Comparison of ENCODE assay signal across 12 mouse cellular contexts in genomic region chr8:75215046-75215445, GRCm38 (mm10). TPM values are rescaled to one million over a fixed set of nuclear protein-coding genes. Genes with fewer than 3 reads are reported as not detected.
DNase-seq lines count a peak whose midpoint lies in the region; ATAC-seq and TF ChIP-seq lines count a peak whose summit lies in the region.
"Had no signal": no experiment of that assay in that cellular context is flagged by ENCODE, and none has a peak within 500 bp of the region (broad histone marks: within the 10 kb centered on the region; RNA-seq: fewer than 3 reads in every experiment).

No protein-coding gene starts in this region.

- intact Hi-C loops in heart, adult 2 months (cut with DNase I) = loop anchor here (2.0 kb wide), 1 partner anchor 138 kb away; no protein-coding TSS in a partner anchor

- no peak for ATAC-seq in midbrain, postnatal 0 days (ENCODE audit: low FRiP score)
- ATAC-seq in midbrain, embryonic 14.5 days (ENCODE audit: low FRiP score, low TSS enrichment) = no peak
- ATAC-seq in neural tube, embryonic 15.5 days (ENCODE audit: low FRiP score) = no peak
- no peak for ATAC-seq in granulocyte monocyte progenitor cell, adult 5-6 weeks (replicated peaks; ENCODE audit: poor library complexity, severe bottlenecking)
- ATAC-seq: intestine, postnatal 0 days; liver, embryonic 12.5 days had no signal

- no peak overlapping the region for H3K27ac ChIP-seq in heart, adult 2 months
- H3K27ac ChIP-seq in midbrain, postnatal 0 days (ENCODE audit: low read depth, low read length) = no peak overlapping the region
- no peak overlapping the region for H3K27ac ChIP-seq in midbrain, embryonic 14.5 days (replicated peaks; ENCODE audit: low read depth, low read length)
- H3K27ac ChIP-seq in neural tube, embryonic 15.5 days (replicated peaks) = no peak overlapping the region
- H3K27ac ChIP-seq: heart, embryonic 15.5 days; liver, embryonic 12.5 days had no signal

- no peak overlapping the region for H3K9ac ChIP-seq in heart, adult 2 months (ENCODE audit: low read depth, low read length)
- no peak overlapping the region for H3K9ac ChIP-seq in midbrain, postnatal 0 days (replicated peaks; ENCODE audit: low read length, poor library complexity, severe bottlenecking)
- H3K9ac ChIP-seq in midbrain, embryonic 14.5 days (replicated peaks; ENCODE audit: low read length) = no peak overlapping the region
- no peak overlapping the region for H3K9ac ChIP-seq in neural tube, embryonic 15.5 days (replicated peaks)
- H3K9ac ChIP-seq: heart, embryonic 15.5 days; liver, embryonic 12.5 days had no signal

- TF ChIP-seq EP300 in heart, adult 2 months (IDR thresholded peaks at IDR 0.05; ENCODE audit: insufficient read depth, low read depth, low read length) = no peak

- 28% methylated on average over 1 of the region's 1 CpGs for WGBS in heart, adult 2 months
- WGBS in midbrain, postnatal 0 days = 63% methylated on average over 1 of the region's 1 CpGs
- WGBS in midbrain, embryonic 14.5 days = 68% methylated on average over 1 of the region's 1 CpGs
- WGBS in neural tube, embryonic 15.5 days = 69% methylated on average over 1 of the region's 1 CpGs

- no peaks in the 10 kb centered on the region for H3K4me1 ChIP-seq in heart, adult 2 months (ENCODE audit: control insufficient read depth, insufficient read depth, low read length)
- H3K4me1 ChIP-seq in midbrain, postnatal 0 days (ENCODE audit: insufficient read depth, low read length) = peaks cover 4% of the 10 kb centered on the region; the same call in 1 of the 2 replicates
- peaks cover 10% of the 10 kb centered on the region; the same call in 1 of the 2 replicates for H3K4me1 ChIP-seq in midbrain, embryonic 14.5 days (ENCODE audit: control insufficient read depth, insufficient read depth, low read length)
- H3K4me1 ChIP-seq in neural tube, embryonic 15.5 days = peaks cover 24% of the 10 kb centered on the region

- H3K4me2 ChIP-seq in midbrain, postnatal 0 days (ENCODE audit: low read depth, low read length, poor library complexity, severe bottlenecking) = no peak overlapping the region
- H3K4me2 ChIP-seq in midbrain, embryonic 14.5 days (ENCODE audit: low read length) = no peak overlapping the region
- no peak overlapping the region for H3K4me2 ChIP-seq in neural tube, embryonic 15.5 days
- H3K4me2 ChIP-seq: liver, embryonic 12.5 days had no signal

- H3K9me3 ChIP-seq in midbrain, postnatal 0 days (ENCODE audit: low read length) = no peaks in the 10 kb centered on the region
- no peaks in the 10 kb centered on the region for H3K9me3 ChIP-seq in midbrain, embryonic 14.5 days (ENCODE audit: control insufficient read depth, low read length)
- no peaks in the 10 kb centered on the region for H3K9me3 ChIP-seq in neural tube, embryonic 15.5 days (replicated peaks)
- H3K9me3 ChIP-seq: heart, embryonic 15.5 days; liver, embryonic 12.5 days had no signal

- TF ChIP-seq POLR2A in heart, adult 2 months (IDR thresholded peaks at IDR 0.05; ENCODE audit: insufficient read depth, low read depth, low read length) = no peak

- H3K36me3 ChIP-seq in heart, adult 2 months (ENCODE audit: control insufficient read depth, insufficient read depth, low read length) = no peaks in the 10 kb centered on the region
- H3K36me3 ChIP-seq in midbrain, postnatal 0 days (ENCODE audit: insufficient read depth, low read length) = no peaks in the 10 kb centered on the region
- H3K36me3 ChIP-seq in midbrain, embryonic 14.5 days (ENCODE audit: control insufficient read depth, insufficient read depth, low read length) = no peaks in the 10 kb centered on the region
- H3K36me3 ChIP-seq in neural tube, embryonic 15.5 days = no peaks in the 10 kb centered on the region
- H3K36me3 ChIP-seq: heart, embryonic 15.5 days; liver, embryonic 12.5 days had no signal

- no peak overlapping the region for H3K4me3 ChIP-seq in heart, adult 2 months
- no peak overlapping the region for H3K4me3 ChIP-seq in midbrain, postnatal 0 days (ENCODE audit: low read depth, low read length)
- no peak overlapping the region for H3K4me3 ChIP-seq in midbrain, embryonic 14.5 days (replicated peaks; ENCODE audit: low read depth, low read length)
- H3K4me3 ChIP-seq in neural tube, embryonic 15.5 days (replicated peaks) = no peak overlapping the region
- H3K4me3 ChIP-seq: liver, embryonic 12.5 days had no signal

- H3K27me3 ChIP-seq in heart, adult 2 months (ENCODE audit: control insufficient read depth, insufficient read depth, low read length) = peaks cover 4% of the 10 kb centered on the region
- peaks cover 20% of the 10 kb centered on the region for H3K27me3 ChIP-seq in midbrain, postnatal 0 days (ENCODE audit: insufficient read depth, low read length)
- peaks cover 56% of the 10 kb centered on the region for H3K27me3 ChIP-seq in midbrain, embryonic 14.5 days (ENCODE audit: control insufficient read depth, insufficient read depth, low read length)
- H3K27me3 ChIP-seq in neural tube, embryonic 15.5 days (replicated peaks) = peaks cover 54% of the 10 kb centered on the region

- peak; percentile 32 to 39 for DNase-seq in heart, adult 2 months
- DNase-seq in heart, adult 9 months (ENCODE audit: low spot score in 2 of 2) = no peak
- DNase-seq in midbrain, postnatal 0 days (ENCODE audit: low spot score) = peak; percentile 58
- no peak for DNase-seq in midbrain, embryonic 14.5 days
- DNase-seq in cerebellum, adult 9-10 months = peak; percentile 68
- peak; percentile 58 to 62 for DNase-seq in layer of hippocampus, postnatal 10 days (ENCODE audit: low spot score in 2 of 2)
- DNase-seq: retina, postnatal 1 day had no signal

- no peaks in the 10 kb centered on the region for H3K79me2 ChIP-seq in heart, adult 2 months (replicated peaks; ENCODE audit: control insufficient read depth, insufficient read depth, low read length)

- TF ChIP-seq CTCF in heart, adult 2 months (IDR thresholded peaks at IDR 0.05) = no peak
- no peak for TF ChIP-seq CTCF in midbrain, postnatal 0 days (IDR thresholded peaks at IDR 0.05)

RNA-seq across cellular contexts. Expression of gene Rasd2, which starts 1.3 kb away (rescaled TPM):
- 1 to 10 TPM; 3.7 to 5.6 TPM for total RNA-seq in heart, adult 2 months (2021)
- polyA plus RNA-seq in heart, adult 2 months (2012; rRNA removed) = 2.8 and 2.9 TPM in 2 replicates
- total RNA-seq in midbrain, postnatal 0 days (2014; rRNA removed) = 10.1 and 14.4 TPM in 2 replicates
- polyA plus RNA-seq in midbrain, postnatal 0 days (2015; fragmentation: Nextera tagmentation; extraction: Ambion mirVana) = 4.5 and 5.5 TPM in 2 replicates
- polyA plus RNA-seq in midbrain, embryonic 14.5 days (2014; fragmentation: Nextera tagmentation; extraction: Ambion mirVana) = 1.9 and 2.4 TPM in 2 replicates
- total RNA-seq in layer of hippocampus, postnatal 10 days (2021) = 10 to 100 TPM; 30.6 TPM
- polyA plus RNA-seq in neural tube, embryonic 15.5 days (2015; fragmentation: Nextera tagmentation; extraction: Ambion mirVana) = 2.9 and 4.4 TPM in 2 replicates
- not detected in 2 replicates for total RNA-seq in granulocyte monocyte progenitor cell, adult 5-6 weeks (2014; fragmentation: Nextera tagmentation)
- 0.22 TPM in 1 of 2 replicates, not detected in the other for total RNA-seq in granulocyte monocyte progenitor cell, adult 5-6 weeks (2017)

Comparison
In these comparisons a context has a peak if more than half of its experiments do, and no peak if none do; other contexts are left out.
1. DNase-seq: peak in heart, adult 2 months (2 of 2), midbrain, postnatal 0 days (single experiment), cerebellum, adult 9-10 months (single experiment) and layer of hippocampus, postnatal 10 days (2 of 2); none in heart, adult 9 months (0 of 2) and midbrain, embryonic 14.5 days (single experiment).